Mouse (Mus musculus): ENCODE measurements at regions not wholly inside any gene's neighbourhood (a gene's known extent, or its start where the extent isn't known, plus 50 kb on each side); places are given as distances from the start of the nearest gene placed in this dataset.

GRCm38 (mm10) chr5:119584389-119584788 is 86.1 kb upstream of the Tbx3 start:
- TF ChIP-seq EP300 (IDR thresholded peaks at IDR 0.05; ENCODE audit: low read depth), result no peak
- no peak for TF ChIP-seq CTCF (IDR thresholded peaks at IDR 0.05; ENCODE audit: low read depth)
